Mouse (Mus musculus): ENCODE results near the gene Crygn. TPM values are rescaled to one million over a fixed set of nuclear protein-coding genes. Genes with fewer than 3 reads are reported as not detected.

Gene Crygn
- polyA plus RNA-seq, 1 experiment from 2014 or later: 1.8 TPM

DNA sequence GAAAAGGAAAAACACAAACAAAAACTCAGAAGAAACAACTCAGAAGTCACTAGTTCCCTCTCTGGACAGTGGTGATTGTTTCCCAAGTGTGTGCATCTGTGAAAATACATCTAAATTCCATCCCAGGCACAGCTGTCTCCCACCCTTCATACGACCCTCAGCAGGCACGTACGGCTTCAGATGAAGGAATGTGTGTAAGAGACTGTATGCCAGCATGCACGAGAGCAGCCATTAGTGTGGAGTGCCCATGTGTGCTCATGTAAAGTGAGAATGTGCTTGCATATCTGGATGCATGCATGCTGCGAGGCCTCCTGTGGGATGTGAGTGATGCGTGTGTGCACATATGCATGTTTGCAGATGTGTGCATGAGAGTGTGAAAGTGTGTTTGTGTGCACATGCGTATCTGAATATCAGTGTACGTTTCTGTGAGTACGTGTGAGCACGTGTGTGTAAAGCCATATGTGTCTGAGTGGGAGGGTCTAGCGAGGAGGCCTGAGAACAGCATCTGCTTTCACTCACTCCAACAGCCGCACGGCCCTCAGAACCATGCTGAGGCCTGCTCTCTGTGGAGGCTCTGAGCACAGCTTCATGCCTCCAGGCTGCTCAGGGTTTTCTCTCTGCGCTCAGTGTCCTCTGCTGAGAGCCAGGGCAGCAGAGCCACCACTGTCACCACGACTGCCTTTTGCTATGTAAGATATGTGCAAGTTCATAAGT is 16.5 kb downstream of the Crygn start:
- Histone ChIP-seq H3K4me2 (replicated peaks) (no peak overlapping the region), H3K36me3 (no peaks in the 10 kb centered on the region), H3K27ac (peak overlapping the region; percentile 86), H3K27me3 (no peaks in the 10 kb centered on the region), H3K4me3 (no peak overlapping the region), H3K9ac (peak overlapping the region; percentile 25; the same call in 1 of the 2 replicates), H3K9me3 (no peaks in the 10 kb centered on the region; the same call in 1 of the 2 replicates), H3K4me1 (peaks cover 16% of the 10 kb centered on the region)
- 23% methylated on average over 15 of the region's 15 CpGs for WGBS
- ATAC-seq (ENCODE audit: low FRiP score, low read depth): peak; percentile 86

DNA sequence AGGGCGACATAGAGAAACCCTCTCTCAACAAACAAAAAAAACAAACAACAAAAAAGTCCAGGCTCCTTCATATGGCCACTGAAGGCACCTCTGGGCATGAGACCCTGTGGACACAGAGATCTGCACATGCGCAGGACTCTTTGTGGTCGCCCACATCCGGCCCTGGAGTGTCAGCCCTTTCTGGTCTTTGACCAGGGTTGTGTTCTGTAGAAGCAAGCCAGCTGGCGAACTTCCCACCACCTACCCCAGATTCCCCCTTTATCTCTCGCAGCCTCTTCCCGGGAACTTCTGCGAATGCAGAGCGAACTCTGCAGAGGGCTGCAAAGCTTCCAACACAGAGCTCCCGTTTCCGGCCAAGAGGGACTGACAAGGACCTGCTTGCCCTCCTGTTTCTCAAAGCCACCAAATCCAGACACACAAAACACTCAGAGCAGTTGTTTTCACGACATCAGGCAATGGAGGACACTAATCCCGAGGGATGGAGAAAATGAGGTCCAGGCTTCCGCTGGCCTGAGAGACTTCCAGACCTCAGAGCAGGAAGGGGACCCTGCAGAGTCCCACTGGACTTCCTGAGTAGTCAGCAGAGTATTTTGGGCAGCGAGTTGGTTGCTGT is 18.6 kb downstream of the Crygn start:
- H3K9ac ChIP-seq: no peak overlapping the region
- ATAC-seq (ENCODE audit: low FRiP score, low read depth): no peak

GRCm38 (mm10) chr5:24738517-24738916 is 19.3 kb downstream of the Crygn start:
- Histone ChIP-seq H3K4me3 (no peak overlapping the region), H3K36me3 (no peaks in the 10 kb centered on the region), H3K27me3 (no peaks in the 10 kb centered on the region), H3K9ac (no peak overlapping the region), H3K27ac (no peak overlapping the region), H3K4me2 (replicated peaks) (no peak overlapping the region), H3K4me1 (peaks cover 20% of the 10 kb centered on the region), H3K9me3 (no peaks in the 10 kb centered on the region; the same call in 1 of the 2 replicates)
- 76% methylated on average over 1 of the region's 1 CpGs for WGBS
- no peak for ATAC-seq (ENCODE audit: low FRiP score, low read depth)

More for the DNA sequence above, 18.6 kb downstream of the Crygn start:
- Histone ChIP-seq H3K4me1 (peaks cover 16% of the 10 kb centered on the region), H3K9me3 (no peaks in the 10 kb centered on the region; the same call in 1 of the 2 replicates), H3K4me3 (no peak overlapping the region), H3K4me2 (replicated peaks) (no peak overlapping the region; the same call in 1 of the 2 replicates), H3K36me3 (no peaks in the 10 kb centered on the region), H3K27ac (no peak overlapping the region), H3K27me3 (no peaks in the 10 kb centered on the region)
- 60% methylated on average over 15 of the region's 15 CpGs for WGBS

DNA sequence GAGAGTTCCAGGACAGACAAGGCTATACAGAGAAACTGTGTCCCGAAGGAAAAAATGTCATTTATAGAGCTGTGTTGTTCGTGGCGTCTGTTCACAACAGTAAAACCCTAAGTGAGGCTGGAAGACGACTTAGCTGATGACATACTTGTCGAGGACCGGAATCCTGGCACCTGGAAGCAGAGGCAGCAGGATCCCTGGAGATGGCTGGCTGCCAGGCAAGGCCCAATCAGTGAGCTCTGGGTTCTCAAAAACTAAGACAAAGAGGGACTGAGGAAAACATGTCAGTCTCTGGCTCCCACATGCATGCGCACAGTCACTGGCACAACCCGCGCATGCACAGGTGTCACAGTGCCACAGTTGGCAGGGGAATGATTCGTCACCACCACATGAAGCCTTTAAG is 20.2 kb downstream of the Crygn start:
- Histone ChIP-seq H3K27me3 (no peaks in the 10 kb centered on the region), H3K4me1 (peaks cover 29% of the 10 kb centered on the region), H3K27ac (no peak overlapping the region), H3K9ac (no peak overlapping the region), H3K9me3 (no peaks in the 10 kb centered on the region; the same call in 1 of the 2 replicates), H3K36me3 (no peaks in the 10 kb centered on the region), H3K4me2 (replicated peaks) (no peak overlapping the region), H3K4me3 (no peak overlapping the region)
- WGBS: 90% methylated on average over 10 of the region's 10 CpGs
- no peak for ATAC-seq (ENCODE audit: low FRiP score, low read depth)

DNA sequence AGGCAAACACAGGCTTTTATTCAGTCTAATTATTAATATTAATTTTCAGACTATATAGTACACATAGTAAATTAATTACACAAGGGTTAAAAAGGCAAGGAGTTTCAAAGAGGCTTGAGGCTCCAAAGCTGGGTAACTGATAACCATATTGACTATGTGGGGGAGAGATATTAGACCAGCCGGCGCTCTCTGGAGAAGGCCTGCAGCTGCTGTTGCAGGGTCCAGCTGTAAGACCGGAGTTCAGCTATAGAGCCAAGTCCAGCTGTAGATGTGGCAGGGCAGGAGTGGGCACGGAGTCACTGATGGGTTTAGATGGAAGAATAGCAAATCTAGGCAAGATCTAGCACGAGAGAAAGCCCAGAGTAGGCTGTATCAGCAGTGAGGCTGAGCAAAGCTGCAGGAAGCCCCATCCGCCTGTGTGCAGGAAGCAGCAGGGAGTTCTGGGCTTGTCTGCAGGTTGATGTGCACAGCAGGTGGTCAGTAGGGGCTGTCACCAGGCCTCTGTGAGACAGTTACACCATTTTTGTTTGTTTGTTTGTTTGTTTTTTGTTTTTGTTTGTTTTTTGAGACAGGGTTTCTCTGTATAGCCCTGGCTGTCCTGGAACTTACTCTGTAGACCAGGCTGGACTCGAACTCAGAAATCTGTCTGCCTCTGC is 23.9 kb downstream of the Crygn start:
- ATAC-seq (ENCODE audit: low FRiP score, low read depth): no peak
- Histone ChIP-seq H3K4me2 (replicated peaks) (no peak overlapping the region), H3K9ac (no peak overlapping the region), H3K4me3 (no peak overlapping the region), H3K27ac (peak overlapping the region; percentile 35; the same call in 1 of the 2 replicates), H3K36me3 (no peaks in the 10 kb centered on the region), H3K27me3 (no peaks in the 10 kb centered on the region), H3K9me3 (no peaks in the 10 kb centered on the region; the same call in 1 of the 2 replicates), H3K4me1 (peaks cover 40% of the 10 kb centered on the region)
- 62% methylated on average over 7 of the region's 7 CpGs for WGBS

DNA sequence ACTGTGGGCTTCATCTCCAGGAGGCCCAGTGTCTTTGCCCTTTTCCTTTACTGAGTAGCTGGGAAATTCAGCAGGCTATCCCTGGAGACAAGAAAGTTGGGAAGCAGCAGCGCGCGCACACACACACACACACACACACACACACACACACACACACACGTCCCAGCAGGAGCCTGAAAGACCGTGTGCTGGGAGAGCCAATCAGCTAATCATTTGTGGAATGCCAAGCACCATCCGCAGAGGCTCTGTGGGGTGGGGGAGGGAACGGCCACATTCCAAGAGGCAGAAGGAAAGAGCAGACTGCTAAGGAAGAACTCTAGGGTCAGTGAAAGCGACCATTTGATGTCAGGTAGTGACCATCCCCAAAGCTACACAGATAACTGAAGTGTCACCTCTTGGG is 24.7 kb downstream of the Crygn start:
- Histone ChIP-seq H3K36me3 (no peaks in the 10 kb centered on the region), H3K4me2 (replicated peaks) (peak overlapping the region; percentile 30; the same call in 1 of the 2 replicates), H3K27me3 (no peaks in the 10 kb centered on the region), H3K9ac (no peak overlapping the region), H3K9me3 (no peaks in the 10 kb centered on the region; the same call in 1 of the 2 replicates), H3K27ac (peak overlapping the region; percentile 49; the same call in 1 of the 2 replicates), H3K4me1 (peaks cover 46% of the 10 kb centered on the region), H3K4me3 (no peak overlapping the region)
- under 1% methylated on average over 7 of the region's 8 CpGs for WGBS
- peak; percentile 70 for ATAC-seq (ENCODE audit: low FRiP score, low read depth)

DNA sequence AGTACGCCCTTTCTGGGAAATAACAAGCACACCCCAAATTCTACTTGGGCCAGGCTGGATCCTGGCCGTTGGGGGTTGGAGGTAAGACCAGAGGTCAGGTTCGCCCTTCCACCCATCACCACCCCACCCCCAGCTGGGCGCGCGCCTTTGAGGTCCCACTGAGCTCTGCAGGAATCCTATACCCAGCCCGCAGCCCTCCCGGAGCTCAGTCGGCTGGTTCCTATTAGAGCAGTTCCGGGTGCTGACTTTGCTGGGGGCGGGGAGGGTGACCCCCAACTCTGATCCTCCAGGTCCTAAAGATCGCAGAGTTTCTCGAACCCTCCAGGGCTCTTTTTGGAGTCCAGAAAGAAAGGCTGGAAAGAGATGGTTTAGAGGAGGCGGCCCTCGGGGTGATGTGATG is 26.8 kb downstream of the Crygn start:
- Histone ChIP-seq H3K9me3 (no peaks in the 10 kb centered on the region), H3K27me3 (no peaks in the 10 kb centered on the region), H3K9ac (peak overlapping the region; percentile 84), H3K36me3 (no peaks in the 10 kb centered on the region; the same call in 1 of the 2 replicates), H3K4me1 (peaks cover 53% of the 10 kb centered on the region), H3K4me2 (replicated peaks) (peak overlapping the region; percentile 86), H3K4me3 (peak overlapping the region; percentile 73), H3K27ac (peak overlapping the region; percentile 79)
- peak; percentile 60 for ATAC-seq (ENCODE audit: low FRiP score, low read depth)
- under 1% methylated on average over 15 of the region's 15 CpGs for WGBS

DNA sequence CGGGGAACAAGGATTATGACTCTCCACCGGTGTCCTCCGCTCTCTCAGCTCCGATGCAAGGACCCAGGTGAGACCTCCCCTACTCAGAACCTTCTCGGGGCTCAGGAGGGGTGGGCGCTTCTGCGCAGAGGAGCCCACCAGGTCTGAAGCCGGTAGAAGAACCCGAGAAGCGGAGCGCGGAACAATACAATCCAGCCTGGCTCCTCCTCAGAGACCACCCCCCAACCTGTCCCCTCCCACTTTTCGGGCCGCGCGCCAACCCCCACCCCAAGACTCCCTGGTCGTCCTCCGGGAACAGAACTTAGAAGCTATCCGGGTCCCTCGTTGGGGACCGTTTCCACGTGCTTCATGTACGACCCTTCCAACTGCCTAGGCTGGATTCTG is 27.3 kb downstream of the Crygn start, which contains the start of gene Wdr86:
Gene Wdr86, minus strand, starts transcription at position 240 of the 384 bp plus-strand sequence.
- peak; percentile 60 for ATAC-seq (ENCODE audit: low FRiP score, low read depth)
- peaks cover 2% of the 10 kb centered on the region; the same call in 1 of the 2 replicates for H3K36me3 ChIP-seq
- WGBS: under 1% methylated on average over 23 of the region's 23 CpGs
- peak within 1 kb of the TSS; percentile 86 for H3K4me2 ChIP-seq (replicated peaks)
- no peaks in the 10 kb centered on the region for H3K27me3 ChIP-seq
- peaks cover 58% of the 10 kb centered on the region for H3K4me1 ChIP-seq
- peak within 1 kb of the TSS; percentile 73 for H3K4me3 ChIP-seq
- peak within 1 kb of the TSS; percentile 79 for H3K27ac ChIP-seq
- H3K9ac ChIP-seq: peak within 1 kb of the TSS; percentile 84
- no peaks in the 10 kb centered on the region for H3K9me3 ChIP-seq

DNA sequence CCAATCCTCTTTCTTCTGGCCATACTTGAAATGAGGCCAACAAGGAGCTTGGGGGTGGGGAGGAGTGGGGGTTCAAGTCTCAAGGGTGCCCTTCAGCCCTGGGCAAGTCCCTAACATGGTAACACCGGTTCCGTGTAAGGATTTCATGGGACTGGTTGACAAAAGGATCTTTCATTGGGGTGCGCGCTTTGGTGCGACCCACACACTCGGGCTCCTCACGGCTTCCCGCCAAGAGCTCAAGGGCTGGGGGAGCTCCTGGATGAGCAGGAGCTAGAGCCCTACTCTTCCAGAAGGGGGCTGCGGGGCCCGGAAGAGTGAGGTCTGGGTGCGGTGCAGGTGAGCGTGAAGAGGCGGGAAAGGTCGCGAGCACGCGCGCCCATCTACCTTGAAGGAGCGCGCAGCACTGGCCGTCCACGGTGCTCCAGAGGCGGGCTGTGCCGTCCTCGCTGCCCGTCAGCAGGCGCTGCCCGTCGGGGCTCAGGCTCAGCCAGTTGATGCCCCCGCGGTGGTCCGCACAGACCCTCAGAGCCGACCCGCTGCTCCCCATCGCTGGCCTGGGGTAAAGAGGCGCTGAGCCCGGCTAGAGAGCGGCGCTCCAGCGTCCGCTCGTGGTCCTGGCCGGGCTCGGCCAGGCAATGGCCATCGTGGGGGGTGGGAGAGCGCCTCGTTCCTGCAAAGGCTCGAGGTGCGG is 27.9 kb downstream of the Crygn start:
- 2% methylated on average over 49 of the region's 49 CpGs for WGBS
- H3K4me3 ChIP-seq: peak overlapping the region; percentile 73
- H3K4me1 ChIP-seq: peaks cover 63% of the 10 kb centered on the region
- peak overlapping the region; percentile 67 for H3K27ac ChIP-seq
- H3K9me3 ChIP-seq: no peaks in the 10 kb centered on the region
- ATAC-seq (ENCODE audit: low FRiP score, low read depth): peak; percentile 25
- peak overlapping the region; percentile 84 for H3K9ac ChIP-seq
- H3K27me3 ChIP-seq: no peaks in the 10 kb centered on the region
- H3K36me3 ChIP-seq: peaks cover 4% of the 10 kb centered on the region; the same call in 1 of the 2 replicates
- H3K4me2 ChIP-seq (replicated peaks): peak overlapping the region; percentile 86

DNA sequence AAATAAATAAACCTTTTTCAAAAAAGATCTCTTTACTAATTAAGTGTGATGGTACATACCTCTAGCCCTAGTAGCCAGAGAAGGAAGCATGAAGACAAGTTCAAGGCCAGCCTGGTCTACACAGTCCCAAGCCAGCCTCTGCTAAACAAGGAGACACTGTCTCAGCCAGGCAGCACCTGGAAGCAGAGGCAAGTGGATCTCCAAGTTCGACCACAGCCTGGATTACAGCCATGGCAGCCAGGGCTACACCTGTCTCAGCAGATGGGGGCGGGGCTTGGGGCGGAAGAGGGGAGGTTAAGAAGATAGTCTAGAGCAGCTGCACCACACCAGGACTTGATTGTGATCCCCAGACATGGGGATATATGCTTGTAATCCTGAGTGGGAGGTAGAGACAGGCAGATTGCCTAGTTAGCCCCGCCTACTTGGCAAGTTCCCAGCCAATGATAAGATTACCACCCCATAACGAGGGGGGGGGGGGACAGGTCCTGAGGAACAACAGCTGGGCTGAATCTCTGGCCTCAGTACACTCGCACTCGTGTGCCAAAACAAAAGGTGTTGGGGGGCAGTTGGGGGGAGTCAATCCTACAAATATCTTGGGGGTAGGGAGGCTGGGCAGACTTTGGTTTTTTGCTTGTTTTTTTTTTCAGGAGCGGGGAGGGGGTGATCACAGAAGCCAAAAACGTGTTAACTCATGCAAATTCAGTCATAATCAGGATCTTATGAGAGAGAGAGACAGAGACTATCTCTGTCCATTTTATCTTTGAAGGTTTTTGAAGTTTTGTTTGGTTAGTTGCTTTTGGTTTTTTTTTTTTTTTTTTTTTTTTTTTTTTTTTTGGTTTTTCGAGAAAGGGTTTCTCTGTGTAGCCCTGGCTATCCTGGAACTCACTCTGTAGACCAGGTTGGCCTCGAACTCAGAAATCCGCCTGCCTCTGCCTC is 30.6 kb downstream of the Crygn start:
- ATAC-seq (ENCODE audit: low FRiP score, low read depth): no peak
- Histone ChIP-seq H3K36me3 (peaks cover 10% of the 10 kb centered on the region), H3K4me2 (replicated peaks) (no peak overlapping the region), H3K4me3 (no peak overlapping the region), H3K9ac (no peak overlapping the region), H3K9me3 (no peaks in the 10 kb centered on the region), H3K4me1 (peaks cover 57% of the 10 kb centered on the region), H3K27me3 (no peaks in the 10 kb centered on the region), H3K27ac (no peak overlapping the region)
- 67% methylated on average over 12 of the region's 12 CpGs for WGBS

GRCm38 (mm10) chr5:24725897-24726296 is 31.9 kb downstream of the Crygn start:
- Histone ChIP-seq H3K9ac (no peak overlapping the region), H3K27me3 (no peaks in the 10 kb centered on the region), H3K4me1 (peaks cover 44% of the 10 kb centered on the region), H3K9me3 (no peaks in the 10 kb centered on the region), H3K4me3 (no peak overlapping the region), H3K4me2 (replicated peaks) (no peak overlapping the region), H3K27ac (peak overlapping the region; percentile 33; the same call in 1 of the 2 replicates), H3K36me3 (peaks cover 21% of the 10 kb centered on the region)
- ATAC-seq (ENCODE audit: low FRiP score, low read depth): no peak
- WGBS: 52% methylated on average over 6 of the region's 6 CpGs

All from limb, embryonic 13.5 days (tissue).